Mouse (Mus musculus): ENCODE results near the gene Cnksr1. TPM values are rescaled to one million over a fixed set of nuclear protein-coding genes. Genes with fewer than 3 reads are reported as not detected.

The Cnksr1 gene
- total and polyA plus RNA-seq, 2 experiments from 2014 or later = 0.66 to 0.69 TPM

GRCm38 (mm10) chr4:134265860-134266585 is 27.8 kb upstream of the Cnksr1 start:
- DNase-seq (ENCODE audit: low spot score) = no peak
- Histone ChIP-seq H3K36me3 (replicated peaks; ENCODE audit: control insufficient read depth, insufficient read depth, low read length) (no peaks in the 10 kb centered on the region), H3K4me3 (ENCODE audit: low read depth, low read length) (no peak overlapping the region), H3K4me2 (ENCODE audit: low read depth, low read length) (no peak overlapping the region), H3K4me1 (ENCODE audit: control insufficient read depth, insufficient read depth) (no peaks in the 10 kb centered on the region), H3K9ac (replicated peaks; ENCODE audit: low read depth, low read length) (no peak overlapping the region), H3K27ac (ENCODE audit: low read depth) (no peak overlapping the region), H3K9me3 (replicated peaks; ENCODE audit: control insufficient read depth, low read length) (no peaks in the 10 kb centered on the region), H3K27me3 (ENCODE audit: control insufficient read depth, insufficient read depth, low read length) (no peaks in the 10 kb centered on the region)
- ATAC-seq (ENCODE audit: insufficient read depth, low read depth) = no peak
- no peak for TF ChIP-seq EP300 (IDR thresholded peaks at IDR 0.05; ENCODE audit: low read depth)
- no peak for TF ChIP-seq CTCF (IDR thresholded peaks at IDR 0.05; ENCODE audit: low read depth)
- WGBS = 57% methylated on average over 9 of the region's 9 CpGs

GRCm38 (mm10) chr4:134263191-134263590 is 25.0 kb upstream of the Cnksr1 start:
- Histone ChIP-seq H3K27me3 (ENCODE audit: control insufficient read depth, insufficient read depth, low read length) (no peaks in the 10 kb centered on the region), H3K27ac (ENCODE audit: low read depth) (no peak overlapping the region), H3K36me3 (replicated peaks; ENCODE audit: control insufficient read depth, insufficient read depth, low read length) (no peaks in the 10 kb centered on the region), H3K4me3 (ENCODE audit: low read depth, low read length) (no peak overlapping the region), H3K4me2 (ENCODE audit: low read depth, low read length) (no peak overlapping the region), H3K9me3 (replicated peaks; ENCODE audit: control insufficient read depth, low read length) (no peaks in the 10 kb centered on the region), H3K9ac (replicated peaks; ENCODE audit: low read depth, low read length) (no peak overlapping the region), H3K4me1 (ENCODE audit: control insufficient read depth, insufficient read depth) (no peaks in the 10 kb centered on the region)
- ATAC-seq (ENCODE audit: insufficient read depth, low read depth) = no peak
- no peak for DNase-seq (ENCODE audit: low spot score)
- 27% methylated on average over 6 of the region's 6 CpGs for WGBS
- peak; percentile 68 for TF ChIP-seq CTCF (IDR thresholded peaks at IDR 0.05; ENCODE audit: low read depth)
- TF ChIP-seq EP300 (IDR thresholded peaks at IDR 0.05; ENCODE audit: low read depth) = no peak

- no peak for ATAC-seq (ENCODE audit: insufficient read depth, low read depth)
- H3K27ac ChIP-seq (ENCODE audit: low read depth) = no peak overlapping the region
- H3K4me1 ChIP-seq (ENCODE audit: control insufficient read depth, insufficient read depth) = peaks cover 11% of the 10 kb centered on the region
- H3K4me2 ChIP-seq (ENCODE audit: low read depth, low read length) = no peak overlapping the region
- H3K27me3 ChIP-seq (ENCODE audit: control insufficient read depth, insufficient read depth, low read length) = peaks cover 7% of the 10 kb centered on the region; the same call in 1 of the 2 replicates
- H3K9ac ChIP-seq (replicated peaks; ENCODE audit: low read depth, low read length) = no peak overlapping the region
- no peak for TF ChIP-seq CTCF (IDR thresholded peaks at IDR 0.05; ENCODE audit: low read depth)
- no peak for TF ChIP-seq EP300 (IDR thresholded peaks at IDR 0.05; ENCODE audit: low read depth)
- WGBS = 60% methylated on average over 11 of the region's 11 CpGs
- H3K9me3 ChIP-seq (replicated peaks; ENCODE audit: control insufficient read depth, low read length) = no peaks in the 10 kb centered on the region
- DNase-seq (ENCODE audit: low spot score) = no peak
- H3K36me3 ChIP-seq (replicated peaks; ENCODE audit: control insufficient read depth, insufficient read depth, low read length) = no peaks in the 10 kb centered on the region
- no peak overlapping the region for H3K4me3 ChIP-seq (ENCODE audit: low read depth, low read length)
These were observed 20.2 kb upstream of the Cnksr1 start for GRCm38 (mm10) chr4:134258354-134258753.

- no peak for DNase-seq (ENCODE audit: low spot score)
- TF ChIP-seq EP300 (IDR thresholded peaks at IDR 0.05; ENCODE audit: low read depth) = no peak
- TF ChIP-seq CTCF (IDR thresholded peaks at IDR 0.05; ENCODE audit: low read depth) = no peak
- H3K9ac ChIP-seq (replicated peaks; ENCODE audit: low read depth, low read length) = no peak overlapping the region
- no peaks in the 10 kb centered on the region for H3K9me3 ChIP-seq (replicated peaks; ENCODE audit: control insufficient read depth, low read length)
- peaks cover 16% of the 10 kb centered on the region; the same call in 1 of the 2 replicates for H3K27me3 ChIP-seq (ENCODE audit: control insufficient read depth, insufficient read depth, low read length)
- H3K4me3 ChIP-seq (ENCODE audit: low read depth, low read length) = no peak overlapping the region
- H3K27ac ChIP-seq (ENCODE audit: low read depth) = peak overlapping the region; percentile 65
- H3K4me2 ChIP-seq (ENCODE audit: low read depth, low read length) = peak overlapping the region; percentile 16; the same call in 1 of the 2 replicates
- WGBS = 33% methylated on average over 11 of the region's 11 CpGs
- H3K4me1 ChIP-seq (ENCODE audit: control insufficient read depth, insufficient read depth) = peaks cover 11% of the 10 kb centered on the region
- no peaks in the 10 kb centered on the region for H3K36me3 ChIP-seq (replicated peaks; ENCODE audit: control insufficient read depth, insufficient read depth, low read length)
- no peak for ATAC-seq (ENCODE audit: insufficient read depth, low read depth)
These were observed 19.2 kb upstream of the Cnksr1 start for GRCm38 (mm10) chr4:134257198-134258009.

- WGBS = 12% methylated on average over 19 of the region's 19 CpGs
- DNase-seq (ENCODE audit: low spot score) = no peak
These were observed 18.4 kb upstream of the Cnksr1 start for GRCm38 (mm10) chr4:134256407-134257197.

More at GRCm38 (mm10) chr4:134256407-134257197, 18.4 kb upstream of the Cnksr1 start:
- no peak overlapping the region for H3K4me3 ChIP-seq (ENCODE audit: low read depth, low read length)
- peak overlapping the region; percentile 65 for H3K27ac ChIP-seq (ENCODE audit: low read depth)
- H3K27me3 ChIP-seq (ENCODE audit: control insufficient read depth, insufficient read depth, low read length) = peaks cover 23% of the 10 kb centered on the region
- H3K4me2 ChIP-seq (ENCODE audit: low read depth, low read length) = peak overlapping the region; percentile 16; the same call in 1 of the 2 replicates
- H3K9ac ChIP-seq (replicated peaks; ENCODE audit: low read depth, low read length) = no peak overlapping the region
- TF ChIP-seq CTCF (IDR thresholded peaks at IDR 0.05; ENCODE audit: low read depth) (no peak), EP300 (IDR thresholded peaks at IDR 0.05; ENCODE audit: low read depth) (0 out of 2 replicates have a peak, but pooled peaks have one; percentile 22)
- peak; percentile 33 for ATAC-seq (ENCODE audit: insufficient read depth, low read depth)
- no peaks in the 10 kb centered on the region for H3K9me3 ChIP-seq (replicated peaks; ENCODE audit: control insufficient read depth, low read length)
- no peaks in the 10 kb centered on the region for H3K36me3 ChIP-seq (replicated peaks; ENCODE audit: control insufficient read depth, insufficient read depth, low read length)
- H3K4me1 ChIP-seq (ENCODE audit: control insufficient read depth, insufficient read depth) = peaks cover 15% of the 10 kb centered on the region

All from heart, postnatal 0 days (tissue).